Mouse (Mus musculus): ENCODE data around the gene Hist2h3c2. TPM values are rescaled to one million over a fixed set of nuclear protein-coding genes. Genes with fewer than 3 reads are reported as not detected.

Gene Hist2h3c2
- polyA plus RNA-seq, 1 experiment from 2014 or later, result 9.1 TPM

DNA sequence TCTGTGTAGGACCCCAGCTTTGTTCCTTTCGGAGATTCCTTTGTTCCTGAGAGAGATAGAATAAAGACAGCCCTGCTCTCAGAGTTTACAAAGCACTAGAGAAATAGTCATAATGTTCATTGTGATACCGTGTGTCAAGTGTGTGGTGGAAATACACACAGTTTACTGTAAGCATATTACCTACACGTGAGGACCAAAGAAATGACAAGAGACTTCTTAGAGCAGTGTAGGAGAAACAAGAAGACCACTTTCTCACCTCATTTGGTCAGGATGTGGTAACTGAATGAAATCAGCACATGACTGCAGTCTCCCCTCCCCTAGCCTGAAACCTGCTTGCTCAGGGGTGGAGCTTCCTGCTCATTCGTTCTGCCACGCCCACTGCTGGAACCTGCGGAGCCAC lies 40.7 kb downstream of the Hist2h3c2 start:
- Histone ChIP-seq H3K4me1 (ENCODE audit: control insufficient read depth, insufficient read depth, low read length) (peaks cover 7% of the 10 kb centered on the region; the same call in 1 of the 2 replicates), H3K36me3 (ENCODE audit: control insufficient read depth, insufficient read depth, low read length) (peaks cover 12% of the 10 kb centered on the region; the same call in 1 of the 2 replicates), H3K4me3 (ENCODE audit: low read depth, low read length) (peak overlapping the region; percentile 71), H3K9ac (ENCODE audit: low read length) (peak overlapping the region; percentile 91), H3K27me3 (replicated peaks; ENCODE audit: control insufficient read depth, insufficient read depth, low read length) (no peaks in the 10 kb centered on the region), H3K4me2 (ENCODE audit: low read length) (peak overlapping the region; percentile 98), H3K27ac (ENCODE audit: low read depth, low read length) (no peak overlapping the region), H3K9me3 (replicated peaks; ENCODE audit: control insufficient read depth, low read length) (no peaks in the 10 kb centered on the region)
- DNase-seq (ENCODE audit: low spot score) (peak; percentile 22), ATAC-seq (peak; percentile 11; the same call in 1 of the 2 replicates)
- WGBS, result 3% methylated on average over 6 of the region's 6 CpGs

DNA sequence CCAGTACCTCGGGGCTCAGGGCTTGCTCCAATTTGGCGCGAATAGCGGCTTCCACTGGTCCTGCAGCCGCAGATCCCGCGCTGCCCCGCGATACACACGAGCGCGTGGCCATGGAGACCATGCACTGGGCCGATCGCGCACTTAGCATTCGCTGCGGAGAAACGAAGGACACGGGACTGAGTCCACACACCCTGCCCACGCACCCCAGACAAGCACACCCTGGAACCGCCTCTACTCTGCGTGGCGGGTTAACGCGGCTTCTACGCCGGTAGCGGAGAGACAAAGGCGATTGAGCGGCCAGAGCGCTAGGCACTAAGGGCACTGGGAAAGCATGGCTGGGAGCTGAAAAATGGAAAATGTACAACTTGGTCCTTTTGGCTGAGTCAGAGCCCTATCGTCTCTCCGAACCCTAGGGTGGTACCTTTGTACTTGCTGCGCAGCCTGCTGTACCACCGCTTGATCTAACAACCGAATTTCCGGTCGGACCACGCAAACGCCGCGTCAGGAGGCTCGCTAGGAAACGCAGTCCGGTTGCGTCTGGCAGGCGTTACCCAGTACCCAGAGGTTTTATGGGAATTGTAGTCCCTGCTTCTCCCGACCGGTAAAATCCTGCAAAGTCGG lies 41.7 kb downstream of the Hist2h3c2 start:
- ATAC-seq, result peak; percentile 97
- no peaks in the 10 kb centered on the region for H3K9me3 ChIP-seq (replicated peaks; ENCODE audit: control insufficient read depth, low read length)
- H3K9ac ChIP-seq (ENCODE audit: low read length), result peak overlapping the region; percentile 91
- peak overlapping the region; percentile 71 for H3K4me3 ChIP-seq (ENCODE audit: low read depth, low read length)
- under 1% methylated on average over 50 of the region's 50 CpGs for WGBS
- DNase-seq (ENCODE audit: low spot score), result peak; percentile 97
- H3K4me1 ChIP-seq (ENCODE audit: control insufficient read depth, insufficient read depth, low read length), result peaks cover 7% of the 10 kb centered on the region; the same call in 1 of the 2 replicates
- peak overlapping the region; percentile 97 for H3K27ac ChIP-seq (ENCODE audit: low read depth, low read length)
- H3K36me3 ChIP-seq (ENCODE audit: control insufficient read depth, insufficient read depth, low read length), result peaks cover 14% of the 10 kb centered on the region
- H3K27me3 ChIP-seq (replicated peaks; ENCODE audit: control insufficient read depth, insufficient read depth, low read length), result no peaks in the 10 kb centered on the region
- peak overlapping the region; percentile 98 for H3K4me2 ChIP-seq (ENCODE audit: low read length)

DNA sequence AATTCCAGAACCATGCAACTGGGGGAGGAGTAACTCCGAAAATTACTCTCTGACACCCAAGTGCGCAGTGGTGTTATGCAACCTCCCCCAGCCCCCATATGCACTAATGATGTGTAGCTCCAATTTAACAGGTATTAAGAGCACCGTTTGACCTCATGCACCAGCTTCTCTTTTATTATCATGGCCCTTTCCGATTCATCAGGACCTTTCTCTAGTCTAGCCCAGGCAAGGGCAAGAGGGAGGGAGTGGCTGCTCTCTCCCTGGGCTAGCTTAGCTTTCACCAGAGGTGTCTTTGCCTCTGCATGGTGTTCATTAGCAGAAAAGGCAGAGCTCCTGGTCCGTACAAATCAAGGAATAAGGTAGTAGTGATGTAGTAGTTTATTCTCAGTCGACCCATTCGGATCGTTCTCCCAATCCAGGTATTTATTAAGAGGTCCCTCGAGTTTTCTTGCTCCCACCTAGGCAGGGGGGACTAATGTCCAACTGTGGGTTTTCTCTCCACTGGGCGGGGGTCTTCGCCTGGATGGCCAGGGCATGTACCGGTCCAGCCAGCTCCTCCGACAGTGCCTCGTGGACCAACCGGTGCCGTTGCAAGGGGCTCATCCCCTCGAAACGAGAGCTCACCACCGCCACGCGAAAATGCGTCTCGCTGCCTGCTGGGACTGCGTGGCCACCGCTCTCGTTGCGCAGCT lies 42.3 kb downstream of the Hist2h3c2 start:
- no peaks in the 10 kb centered on the region for H3K27me3 ChIP-seq (replicated peaks; ENCODE audit: control insufficient read depth, insufficient read depth, low read length)
- DNase-seq (ENCODE audit: low spot score) (no peak), ATAC-seq (0 out of 2 replicates have a peak, but pooled peaks have one; percentile 0)
- H3K9me3 ChIP-seq (replicated peaks; ENCODE audit: control insufficient read depth, low read length), result no peaks in the 10 kb centered on the region
- H3K4me1 ChIP-seq (ENCODE audit: control insufficient read depth, insufficient read depth, low read length), result peaks cover 7% of the 10 kb centered on the region; the same call in 1 of the 2 replicates
- peak overlapping the region; percentile 91 for H3K9ac ChIP-seq (ENCODE audit: low read length)
- peak overlapping the region; percentile 71 for H3K4me3 ChIP-seq (ENCODE audit: low read depth, low read length)
- peaks cover 16% of the 10 kb centered on the region for H3K36me3 ChIP-seq (ENCODE audit: control insufficient read depth, insufficient read depth, low read length)
- peak overlapping the region; percentile 98 for H3K4me2 ChIP-seq (ENCODE audit: low read length)
- peak overlapping the region; percentile 97 for H3K27ac ChIP-seq (ENCODE audit: low read depth, low read length)
- WGBS, result 18% methylated on average over 27 of the region's 27 CpGs

DNA sequence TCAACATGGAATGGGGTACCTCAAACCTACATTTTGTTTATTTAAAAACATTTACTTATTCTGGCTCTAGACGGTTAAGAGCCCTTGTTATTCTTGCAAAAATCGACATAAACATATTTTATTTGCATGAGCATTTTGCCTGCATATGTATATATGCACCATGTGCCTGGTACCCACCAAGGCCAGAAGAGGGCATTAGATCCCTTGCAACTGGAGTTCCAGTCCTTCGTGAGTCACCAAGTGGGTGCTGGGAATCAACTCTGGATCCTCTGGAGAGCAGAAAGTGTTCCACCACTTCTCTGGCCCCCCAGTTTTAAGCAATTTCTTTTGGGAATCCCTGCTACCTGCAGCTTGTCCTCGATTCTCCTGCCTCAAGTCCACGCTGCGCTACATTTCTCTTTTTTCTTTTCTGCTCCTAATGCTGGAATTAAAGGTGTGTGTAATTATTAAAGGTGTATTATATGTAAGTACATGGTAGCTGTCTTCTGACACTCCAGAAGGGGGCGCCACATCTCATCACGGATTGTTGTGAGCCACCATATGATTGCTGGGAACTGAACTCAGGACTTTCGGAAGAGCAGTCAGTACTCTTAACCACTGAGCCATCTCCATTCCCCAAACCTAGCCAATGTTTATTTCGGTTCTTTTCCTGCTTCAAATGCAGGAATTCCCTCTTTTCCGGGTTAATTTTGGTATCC lies 43.2 kb downstream of the Hist2h3c2 start:
- no peaks in the 10 kb centered on the region for H3K9me3 ChIP-seq (replicated peaks; ENCODE audit: control insufficient read depth, low read length)
- no peak for ATAC-seq
- no peaks in the 10 kb centered on the region for H3K27me3 ChIP-seq (replicated peaks; ENCODE audit: control insufficient read depth, insufficient read depth, low read length)
- H3K4me2 ChIP-seq (ENCODE audit: low read length), result no peak overlapping the region
- H3K9ac ChIP-seq (ENCODE audit: low read length), result no peak overlapping the region
- H3K4me3 ChIP-seq (ENCODE audit: low read depth, low read length), result no peak overlapping the region
- H3K4me1 ChIP-seq (ENCODE audit: control insufficient read depth, insufficient read depth, low read length), result peaks cover 7% of the 10 kb centered on the region; the same call in 1 of the 2 replicates
- no peak for DNase-seq (ENCODE audit: low spot score)
- peaks cover 18% of the 10 kb centered on the region for H3K36me3 ChIP-seq (ENCODE audit: control insufficient read depth, insufficient read depth, low read length)
- 95% methylated on average over 11 of the region's 11 CpGs for WGBS
- H3K27ac ChIP-seq (ENCODE audit: low read depth, low read length), result no peak overlapping the region

DNA sequence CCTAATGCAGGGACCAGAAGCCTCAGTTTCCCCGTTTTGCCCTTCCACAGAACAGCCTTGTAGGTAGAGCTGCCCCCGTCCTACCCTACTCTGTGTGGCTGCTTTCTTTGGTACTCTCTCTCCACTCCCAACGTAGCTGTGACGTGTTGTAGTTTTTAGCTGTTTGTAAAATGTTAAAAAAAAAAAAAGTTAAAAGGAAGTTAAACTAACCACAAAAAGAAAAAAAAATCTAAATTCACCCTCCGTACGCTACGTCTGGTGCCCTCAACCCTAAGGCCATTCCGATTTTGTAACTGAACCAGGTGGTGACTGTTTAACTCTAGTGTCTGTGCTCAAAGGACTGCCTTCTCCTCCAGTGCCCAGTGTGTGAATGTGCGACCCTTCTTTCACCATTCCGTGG lies 44.0 kb downstream of the Hist2h3c2 start:
- DNase-seq (ENCODE audit: low spot score) (no peak), ATAC-seq (no peak)
- Histone ChIP-seq H3K36me3 (ENCODE audit: control insufficient read depth, insufficient read depth, low read length) (peaks cover 26% of the 10 kb centered on the region), H3K9me3 (replicated peaks; ENCODE audit: control insufficient read depth, low read length) (no peaks in the 10 kb centered on the region), H3K9ac (ENCODE audit: low read length) (no peak overlapping the region), H3K4me2 (ENCODE audit: low read length) (no peak overlapping the region), H3K27ac (ENCODE audit: low read depth, low read length) (no peak overlapping the region), H3K4me3 (ENCODE audit: low read depth, low read length) (no peak overlapping the region), H3K4me1 (ENCODE audit: control insufficient read depth, insufficient read depth, low read length) (peaks cover 7% of the 10 kb centered on the region; the same call in 1 of the 2 replicates), H3K27me3 (replicated peaks; ENCODE audit: control insufficient read depth, insufficient read depth, low read length) (no peaks in the 10 kb centered on the region)
- 85% methylated on average over 10 of the region's 10 CpGs for WGBS

DNA sequence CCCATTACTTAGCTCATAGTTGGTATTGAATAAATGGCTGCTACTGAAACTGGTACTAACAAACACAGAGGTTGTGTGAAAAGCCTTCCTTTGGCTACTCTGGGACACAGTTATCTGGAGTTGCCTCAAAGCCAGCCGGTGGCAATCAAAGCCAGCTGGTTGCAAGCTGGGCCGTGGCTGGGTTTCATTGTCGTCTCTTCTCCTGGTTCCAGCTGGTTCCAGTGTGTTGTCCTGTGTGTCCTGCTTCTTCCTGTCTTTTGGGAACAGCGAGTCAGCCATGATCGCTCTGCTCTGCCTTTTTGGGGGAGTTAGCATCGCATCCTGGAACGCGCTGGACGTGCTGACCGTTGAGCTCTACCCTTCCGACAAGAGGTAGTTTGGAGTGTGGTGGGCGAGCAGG lies 46.0 kb downstream of the Hist2h3c2 start:
- no peaks in the 10 kb centered on the region for H3K9me3 ChIP-seq (replicated peaks; ENCODE audit: control insufficient read depth, low read length)
- no peaks in the 10 kb centered on the region for H3K27me3 ChIP-seq (replicated peaks; ENCODE audit: control insufficient read depth, insufficient read depth, low read length)
- no peak overlapping the region for H3K9ac ChIP-seq (ENCODE audit: low read length)
- WGBS, result 67% methylated on average over 12 of the region's 12 CpGs
- no peak overlapping the region for H3K27ac ChIP-seq (ENCODE audit: low read depth, low read length)
- H3K4me1 ChIP-seq (ENCODE audit: control insufficient read depth, insufficient read depth, low read length), result peaks cover 5% of the 10 kb centered on the region; the same call in 1 of the 2 replicates
- H3K36me3 ChIP-seq (ENCODE audit: control insufficient read depth, insufficient read depth, low read length), result peaks cover 40% of the 10 kb centered on the region
- DNase-seq (ENCODE audit: low spot score), result no peak
- no peak overlapping the region for H3K4me2 ChIP-seq (ENCODE audit: low read length)
- ATAC-seq, result no peak
- no peak overlapping the region for H3K4me3 ChIP-seq (ENCODE audit: low read depth, low read length)

Small RNA genes within 50 kb of the gene (microRNA-seq; reads per million reads assigned to microRNA genes)
- gene Gm44492, result not detected
- not detected for gene Gm47311
- gene Gm47313, result not detected

Other genes starting within 250 kb of the Hist2h3c2 start
- 67.4 and 75.6 TPM in 2 replicates for gene Plekho1, start 243.1 kb downstream of the Hist2h3c2 start, polyA plus RNA-seq (2014; fragmentation: Nextera tagmentation; extraction: Ambion mirVana)
- 48.3 and 54.8 TPM in 2 replicates for gene Vps45, start 180.7 kb downstream of the Hist2h3c2 start, polyA plus RNA-seq (2014; fragmentation: Nextera tagmentation; extraction: Ambion mirVana)
- 4.0 and 4.4 TPM in 2 replicates for gene Otud7b, start 134.6 kb downstream of the Hist2h3c2 start, polyA plus RNA-seq (2014; fragmentation: Nextera tagmentation; extraction: Ambion mirVana)
- 7.0 and 7.9 TPM in 2 replicates for gene Mtmr11, start 77.1 kb downstream of the Hist2h3c2 start, polyA plus RNA-seq (2014; fragmentation: Nextera tagmentation; extraction: Ambion mirVana)
- gene Sf3b4, start 66.8 kb downstream of the Hist2h3c2 start, polyA plus RNA-seq (2014; fragmentation: Nextera tagmentation; extraction: Ambion mirVana), result 169 and 170 TPM in 2 replicates
- gene Sv2a, start 58.0 kb downstream of the Hist2h3c2 start, polyA plus RNA-seq (2014; fragmentation: Nextera tagmentation; extraction: Ambion mirVana), result 44.4 and 56.2 TPM in 2 replicates
- 80.7 and 96.3 TPM in 2 replicates for gene Bola1, start 19.4 kb downstream of the Hist2h3c2 start, polyA plus RNA-seq (2014; fragmentation: Nextera tagmentation; extraction: Ambion mirVana)
- gene Hist2h2ab, start 19.3 kb downstream of the Hist2h3c2 start, polyA plus RNA-seq (2014; fragmentation: Nextera tagmentation; extraction: Ambion mirVana), result 1.7 TPM in 1 of 2 replicates, not detected in the other
- 3.4 and 7.5 TPM in 2 replicates for gene Hist2h2ac, start 18.2 kb downstream of the Hist2h3c2 start, polyA plus RNA-seq (2014; fragmentation: Nextera tagmentation; extraction: Ambion mirVana)
- 11.8 and 12.5 TPM in 2 replicates for gene Hist2h2be, start 18.0 kb downstream of the Hist2h3c2 start, polyA plus RNA-seq (2014; fragmentation: Nextera tagmentation; extraction: Ambion mirVana)
- 58.1 and 74.2 TPM in 2 replicates for gene Hist2h2aa2, start 1.1 kb upstream of the Hist2h3c2 start, polyA plus RNA-seq (2014; fragmentation: Nextera tagmentation; extraction: Ambion mirVana)
- gene Hist2h2aa1, start 6.4 kb upstream of the Hist2h3c2 start, polyA plus RNA-seq (2014; fragmentation: Nextera tagmentation; extraction: Ambion mirVana), result 23.1 and 35.7 TPM in 2 replicates
- 0.85 TPM in 1 of 2 replicates, not detected in the other for gene Hist2h3c1, start 7.6 kb upstream of the Hist2h3c2 start, polyA plus RNA-seq (2014; fragmentation: Nextera tagmentation; extraction: Ambion mirVana)
- 3.8 and 8.1 TPM in 2 replicates for gene Hist2h4, start 24.2 kb upstream of the Hist2h3c2 start, polyA plus RNA-seq (2014; fragmentation: Nextera tagmentation; extraction: Ambion mirVana)
- gene Hist2h3b, start 29.5 kb upstream of the Hist2h3c2 start, polyA plus RNA-seq (2014; fragmentation: Nextera tagmentation; extraction: Ambion mirVana), result 42.3 and 52.1 TPM in 2 replicates
- 10.8 and 17.6 TPM in 2 replicates for gene Hist2h2bb, start 30.6 kb upstream of the Hist2h3c2 start, polyA plus RNA-seq (2014; fragmentation: Nextera tagmentation; extraction: Ambion mirVana)
- 1.5 and 1.6 TPM in 2 replicates for gene Fcgr1, start 54.8 kb upstream of the Hist2h3c2 start, polyA plus RNA-seq (2014; fragmentation: Nextera tagmentation; extraction: Ambion mirVana)
- gene BC107364, start 213.2 kb upstream of the Hist2h3c2 start, polyA plus RNA-seq (2014; fragmentation: Nextera tagmentation; extraction: Ambion mirVana), result not detected in 2 replicates

Measured in forebrain, embryonic 14.5 days (tissue).